Mouse (Mus musculus): ENCODE data around the gene Car14. TPM values are rescaled to one million over a fixed set of nuclear protein-coding genes. Genes with fewer than 3 reads are reported as not detected.

Gene Car14
- polyA plus RNA-seq, 1 experiment: 3.3 TPM

GRCm38 (mm10) chr3:95851317-95851716 lies 53.2 kb downstream of the Car14 start:
- Histone ChIP-seq H3K9ac (ENCODE audit: low read depth, poor library complexity, severe bottlenecking) (no peak overlapping the region), H3K9me3 (replicated peaks; ENCODE audit: control insufficient read depth, insufficient read depth, low read length, poor library complexity, severe bottlenecking) (no peaks in the 10 kb centered on the region), H3K27me3 (ENCODE audit: control insufficient read depth, insufficient read depth, low read length, poor library complexity, severe bottlenecking) (no peaks in the 10 kb centered on the region), H3K4me1 (ENCODE audit: control insufficient read depth, insufficient read depth, low read length) (no peaks in the 10 kb centered on the region), H3K27ac (ENCODE audit: insufficient read depth, low read length) (no peak overlapping the region), H3K4me3 (ENCODE audit: low read depth, low read length) (no peak overlapping the region), H3K36me3 (ENCODE audit: control insufficient read depth, insufficient read depth, low read length, poor library complexity, severe bottlenecking) (peaks cover 64% of the 10 kb centered on the region)
- TF ChIP-seq POLR2A (IDR thresholded peaks at IDR 0.05; ENCODE audit: insufficient read depth, low read length) (no peak), CTCF (IDR thresholded peaks at IDR 0.05; ENCODE audit: low read depth, low read length) (no peak), EP300 (IDR thresholded peaks at IDR 0.05; ENCODE audit: insufficient read depth, low read depth, low read length) (no peak)

- peaks cover 71% of the 10 kb centered on the region for H3K36me3 ChIP-seq (ENCODE audit: control insufficient read depth, insufficient read depth, low read length, poor library complexity, severe bottlenecking)
- TF ChIP-seq POLR2A (IDR thresholded peaks at IDR 0.05; ENCODE audit: insufficient read depth, low read length) (no peak), EP300 (IDR thresholded peaks at IDR 0.05; ENCODE audit: insufficient read depth, low read depth, low read length) (no peak), CTCF (IDR thresholded peaks at IDR 0.05; ENCODE audit: low read depth, low read length) (no peak)
- H3K4me3 ChIP-seq (ENCODE audit: low read depth, low read length): no peak overlapping the region
- H3K9ac ChIP-seq (ENCODE audit: low read depth, poor library complexity, severe bottlenecking): no peak overlapping the region
- H3K9me3 ChIP-seq (replicated peaks; ENCODE audit: control insufficient read depth, insufficient read depth, low read length, poor library complexity, severe bottlenecking): no peaks in the 10 kb centered on the region
- no peaks in the 10 kb centered on the region for H3K4me1 ChIP-seq (ENCODE audit: control insufficient read depth, insufficient read depth, low read length)
- H3K27me3 ChIP-seq (ENCODE audit: control insufficient read depth, insufficient read depth, low read length, poor library complexity, severe bottlenecking): no peaks in the 10 kb centered on the region
- no peak overlapping the region for H3K27ac ChIP-seq (ENCODE audit: insufficient read depth, low read length)
These were observed 53.9 kb downstream of the Car14 start for GRCm38 (mm10) chr3:95850611-95851010.

Other genes with a start within 250 kb of the Car14 start
- gene Mcl1, start 245.9 kb downstream of the Car14 start, polyA plus RNA-seq (2011; ENCODE audit: insufficient read depth, insufficient read length, low read depth, missing spikeins): 247 and 264 TPM in 2 replicates
- 6.9 and 10.1 TPM in 2 replicates for gene Adamtsl4, start 216.8 kb downstream of the Car14 start, polyA plus RNA-seq (2011; ENCODE audit: insufficient read depth, insufficient read length, low read depth, missing spikeins)
- 9.9 and 17.4 TPM in 2 replicates for gene Ecm1, start 165.1 kb downstream of the Car14 start, polyA plus RNA-seq (2011; ENCODE audit: insufficient read depth, insufficient read length, low read depth, missing spikeins)
- 74.5 and 78.3 TPM in 2 replicates for gene Tars2, start 144.5 kb downstream of the Car14 start, polyA plus RNA-seq (2011; ENCODE audit: insufficient read depth, insufficient read length, low read depth, missing spikeins)
- 51.4 and 58.6 TPM in 2 replicates for gene Rprd2, start 85.8 kb downstream of the Car14 start, polyA plus RNA-seq (2011; ENCODE audit: insufficient read depth, insufficient read length, low read depth, missing spikeins)
- 92.4 and 100 TPM in 2 replicates for gene Prpf3, start 48.8 kb downstream of the Car14 start, polyA plus RNA-seq (2011; ENCODE audit: insufficient read depth, insufficient read length, low read depth, missing spikeins)
- gene Mrps21, start 33.2 kb downstream of the Car14 start, polyA plus RNA-seq (2011; ENCODE audit: insufficient read depth, insufficient read length, low read depth, missing spikeins): 142 and 163 TPM in 2 replicates
- gene Ciart, start 22.4 kb downstream of the Car14 start, polyA plus RNA-seq (2011; ENCODE audit: insufficient read depth, insufficient read length, low read depth, missing spikeins): 5.9 and 7.6 TPM in 2 replicates
- 3.6 and 5.4 TPM in 2 replicates for gene BC028528, start 12.7 kb downstream of the Car14 start, polyA plus RNA-seq (2011; ENCODE audit: insufficient read depth, insufficient read length, low read depth, missing spikeins)
- gene Aph1a, start 10.7 kb downstream of the Car14 start, polyA plus RNA-seq (2011; ENCODE audit: insufficient read depth, insufficient read length, low read depth, missing spikeins): 44.3 and 48.3 TPM in 2 replicates
- 386 and 405 TPM in 2 replicates for gene Anp32e, start 24.6 kb upstream of the Car14 start, polyA plus RNA-seq (2011; ENCODE audit: insufficient read depth, insufficient read length, low read depth, missing spikeins)
- gene Plekho1, start 91.3 kb upstream of the Car14 start, polyA plus RNA-seq (2011; ENCODE audit: insufficient read depth, insufficient read length, low read depth, missing spikeins): 9.2 and 15.0 TPM in 2 replicates
- 12.6 and 14.2 TPM in 2 replicates for gene Vps45, start 153.8 kb upstream of the Car14 start, polyA plus RNA-seq (2011; ENCODE audit: insufficient read depth, insufficient read length, low read depth, missing spikeins)
- 42.5 and 42.7 TPM in 2 replicates for gene Otud7b, start 199.8 kb upstream of the Car14 start, polyA plus RNA-seq (2011; ENCODE audit: insufficient read depth, insufficient read length, low read depth, missing spikeins)